Mouse (Mus musculus) embryonic stem cell, embryonic (primary cell): ENCODE data around the gene 1700017B05Rik.
"Not testable (repeated sequence)": the region's sequence is repeated elsewhere in the genome, so short reads cannot be mapped to it uniquely, and the experiment has no call there.

Experiments
- CTCF ChIA-PET, 4 experiments: fragments of 300-600 bp in 2 of 4; fragments of 350-600 bp in 2 of 4; sonication (Branson Sonifier 250); formaldehyde crosslinking; loops; one replicate each; lab custom pipeline; 2022; ENCODE audit warnings: inconsistent platforms in 2 of 4; lab: Charles Lee
- POLR2A ChIA-PET, 4 experiments: fragments of 300-600 bp in 2 of 4; fragments of 350-600 bp in 2 of 4; sonication (Branson Sonifier 250); formaldehyde crosslinking; loops; one replicate each; lab custom pipeline; 2022; ENCODE audit warnings: antibody characterized with exemption in 4 of 4, inconsistent platforms in 1 of 4; lab: Charles Lee

1700017B05Rik gene

GRCm38 (mm10) chr9:57261913-57262794, at the start of gene 1700017B05Rik:
Gene 1700017B05Rik (minus strand): TSS chr9:57262612.
- POLR2A ChIA-PET, result interaction anchor here (0.5 to 5.0 kb wide), 73 partner anchors 8 to 504 kb away, joined by 3 to 60 read pairs (median 4); partner anchors contain the start of genes Cox5a (in 2 of the 4), Scamp5 (in 2 of the 4), Commd4 (in 1 of the 4) and Ppcdc (in 1 of the 4)
- CTCF ChIA-PET, result interaction anchor here (0.6 to 1.7 kb wide), 29 partner anchors 9 to 969 kb away, joined by 3 to 9 read pairs (median 4); no protein-coding TSS in a partner anchor

GRCm38 (mm10) chr9:57310895-57311294, 48.5 kb upstream of the 1700017B05Rik start:
- ChIA-PET POLR2A (interaction anchor here in 3 of 4 experiments (0.6 to 1.3 kb wide), 9 partner anchors 27 to 1523 kb away, joined by 3 to 4 read pairs (median 3); no protein-coding TSS in a partner anchor), CTCF (interaction anchor here in 1 of 4 experiments (0.6 kb wide), 1 partner anchor 16 kb away, joined by 5 read pairs; no protein-coding TSS in a partner anchor)

GRCm38 (mm10) chr9:57309353-57309752, 46.9 kb upstream of the 1700017B05Rik start:
- ChIA-PET POLR2A (interaction anchor here in 1 of 4 experiments (0.9 kb wide), 1 partner anchor 13 kb away, joined by 3 read pairs; no protein-coding TSS in a partner anchor), CTCF (no interaction called here)

- CTCF ChIA-PET, result no interaction called here
- POLR2A ChIA-PET, result interaction anchor here in 3 of 4 experiments (1.2 to 1.3 kb wide), 3 partner anchors 11 kb away, joined by 3 to 4 read pairs (median 3); no protein-coding TSS in a partner anchor
These were observed 45.0 kb upstream of the 1700017B05Rik start for GRCm38 (mm10) chr9:57307456-57307855.

GRCm38 (mm10) chr9:57304716-57305115, 42.3 kb upstream of the 1700017B05Rik start:
- POLR2A ChIA-PET, result not testable (repeated sequence)
- CTCF ChIA-PET, result interaction anchor here in 1 of 4 experiments (1.3 kb wide), 1 partner anchor 43 kb away, joined by 3 read pairs; the partner anchor contains the start of gene 1700017B05Rik

GRCm38 (mm10) chr9:57304251-57304650, 41.8 kb upstream of the 1700017B05Rik start:
- ChIA-PET POLR2A (no interaction called here), CTCF (interaction anchor here in 1 of 4 experiments (0.6 to 1.3 kb wide), 2 partner anchors 42 to 84 kb away, joined by 3 to 9 read pairs; partner anchors contain the start of gene 1700017B05Rik)

GRCm38 (mm10) chr9:57303356-57303755, 40.9 kb upstream of the 1700017B05Rik start:
- CTCF ChIA-PET, result interaction anchor here in 1 of 4 experiments (1.3 kb wide), 1 partner anchor 41 kb away, joined by 3 read pairs; the partner anchor contains the start of gene 1700017B05Rik
- POLR2A ChIA-PET, result interaction anchor here in 2 of 4 experiments (0.6 to 0.7 kb wide), 2 partner anchors 22 to 426 kb away, joined by 4 to 5 read pairs; no protein-coding TSS in a partner anchor

GRCm38 (mm10) chr9:57300825-57301224, 38.4 kb upstream of the 1700017B05Rik start:
- CTCF ChIA-PET, result no interaction called here
- POLR2A ChIA-PET, result interaction anchor here in 2 of 4 experiments (0.6 to 1.0 kb wide), 2 partner anchors 18 to 1818 kb away, joined by 3 to 4 read pairs; no protein-coding TSS in a partner anchor

GRCm38 (mm10) chr9:57299790-57300477, 37.5 kb upstream of the 1700017B05Rik start:
- POLR2A ChIA-PET, result interaction anchor here in 2 of 4 experiments (0.5 to 1.0 kb wide), 3 partner anchors 17 to 88 kb away, joined by 3 read pairs; no protein-coding TSS in a partner anchor
- CTCF ChIA-PET, result no interaction called here

- POLR2A ChIA-PET, result interaction anchor here in 3 of 4 experiments (0.6 to 3.8 kb wide), 7 partner anchors 15 to 912 kb away, joined by 3 to 17 read pairs (median 4); partner anchors contain the start of gene 1700017B05Rik (in 1 of the 3)
- CTCF ChIA-PET, result interaction anchor here in 1 of 4 experiments (0.5 to 1.0 kb wide), 2 partner anchors 135 to 301 kb away, joined by 3 to 5 read pairs; no protein-coding TSS in a partner anchor
These were observed 35.5 kb upstream of the 1700017B05Rik start for GRCm38 (mm10) chr9:57297938-57298337.

GRCm38 (mm10) chr9:57296277-57296676, 33.9 kb upstream of the 1700017B05Rik start:
- POLR2A ChIA-PET, result interaction anchor here (0.6 to 3.8 kb wide), 30 partner anchors 11 to 346 kb away, joined by 3 to 21 read pairs (median 4); partner anchors contain the start of genes 1700017B05Rik (in 2 of the 4), Scamp5 (in 2 of the 4), Rpp25 (in 1 of the 4) and Snupn (in 1 of the 4)
- CTCF ChIA-PET, result interaction anchor here in 2 of 4 experiments (0.8 to 1.2 kb wide), 3 partner anchors 14 to 28 kb away, joined by 3 to 6 read pairs (median 4); no protein-coding TSS in a partner anchor

GRCm38 (mm10) chr9:57295666-57296065, 33.3 kb upstream of the 1700017B05Rik start:
- CTCF ChIA-PET, result interaction anchor here in 3 of 4 experiments (0.5 to 1.2 kb wide), 4 partner anchors 13 to 558 kb away, joined by 3 to 7 read pairs (median 4); no protein-coding TSS in a partner anchor
- POLR2A ChIA-PET, result interaction anchor here in 3 of 4 experiments (0.7 to 3.8 kb wide), 25 partner anchors 12 to 345 kb away, joined by 3 to 21 read pairs (median 4); partner anchors contain the start of genes 1700017B05Rik (in 2 of the 3), Scamp5 (in 2 of the 3), Rpp25 (in 1 of the 3) and Snupn (in 1 of the 3)

GRCm38 (mm10) chr9:57294905-57295304, 32.5 kb upstream of the 1700017B05Rik start:
- ChIA-PET CTCF (interaction anchor here in 2 of 4 experiments (0.6 kb wide), 2 partner anchors 16 to 840 kb away, joined by 5 to 6 read pairs; no protein-coding TSS in a partner anchor), POLR2A (interaction anchor here in 2 of 4 experiments (0.5 to 1.4 kb wide), 3 partner anchors 14 to 22 kb away, joined by 3 to 5 read pairs (median 3); no protein-coding TSS in a partner anchor)

GRCm38 (mm10) chr9:57287183-57287582, 24.8 kb upstream of the 1700017B05Rik start:
- CTCF ChIA-PET, result no interaction called here
- POLR2A ChIA-PET, result interaction anchor here in 1 of 4 experiments (0.9 kb wide), 1 partner anchor 152 kb away, joined by 3 read pairs; no protein-coding TSS in a partner anchor

GRCm38 (mm10) chr9:57283311-57283710, 20.9 kb upstream of the 1700017B05Rik start:
- ChIA-PET CTCF (interaction anchor here in 2 of 4 experiments (1.2 to 2.8 kb wide), 3 partner anchors 13 to 24 kb away, joined by 5 to 8 read pairs (median 6); no protein-coding TSS in a partner anchor), POLR2A (interaction anchor here in 3 of 4 experiments (0.7 to 4.0 kb wide), 15 partner anchors 9 to 220 kb away, joined by 3 to 30 read pairs (median 6); partner anchors contain the start of genes 1700017B05Rik (in 2 of the 3), Rpp25 (in 1 of the 3) and Sin3a (in 1 of the 3))

- CTCF ChIA-PET, result interaction anchor here in 3 of 4 experiments (0.7 to 2.8 kb wide), 4 partner anchors 13 to 426 kb away, joined by 5 to 9 read pairs (median 7); partner anchors contain the start of gene Edc3 (in 1 of the 3)
These were observed 20.3 kb upstream of the 1700017B05Rik start for GRCm38 (mm10) chr9:57282686-57283085.

More at GRCm38 (mm10) chr9:57282686-57283085, 20.3 kb upstream of the 1700017B05Rik start:
- POLR2A ChIA-PET, result interaction anchor here (0.6 to 4.0 kb wide), 22 partner anchors 9 to 332 kb away, joined by 3 to 36 read pairs (median 4); partner anchors contain the start of genes 1700017B05Rik (in 2 of the 4), Rpp25 (in 1 of the 4), Sin3a (in 1 of the 4) and Snupn (in 1 of the 4)
